ENCODE assay signal across 8 mouse cellular contexts in the genomic region with DNA sequence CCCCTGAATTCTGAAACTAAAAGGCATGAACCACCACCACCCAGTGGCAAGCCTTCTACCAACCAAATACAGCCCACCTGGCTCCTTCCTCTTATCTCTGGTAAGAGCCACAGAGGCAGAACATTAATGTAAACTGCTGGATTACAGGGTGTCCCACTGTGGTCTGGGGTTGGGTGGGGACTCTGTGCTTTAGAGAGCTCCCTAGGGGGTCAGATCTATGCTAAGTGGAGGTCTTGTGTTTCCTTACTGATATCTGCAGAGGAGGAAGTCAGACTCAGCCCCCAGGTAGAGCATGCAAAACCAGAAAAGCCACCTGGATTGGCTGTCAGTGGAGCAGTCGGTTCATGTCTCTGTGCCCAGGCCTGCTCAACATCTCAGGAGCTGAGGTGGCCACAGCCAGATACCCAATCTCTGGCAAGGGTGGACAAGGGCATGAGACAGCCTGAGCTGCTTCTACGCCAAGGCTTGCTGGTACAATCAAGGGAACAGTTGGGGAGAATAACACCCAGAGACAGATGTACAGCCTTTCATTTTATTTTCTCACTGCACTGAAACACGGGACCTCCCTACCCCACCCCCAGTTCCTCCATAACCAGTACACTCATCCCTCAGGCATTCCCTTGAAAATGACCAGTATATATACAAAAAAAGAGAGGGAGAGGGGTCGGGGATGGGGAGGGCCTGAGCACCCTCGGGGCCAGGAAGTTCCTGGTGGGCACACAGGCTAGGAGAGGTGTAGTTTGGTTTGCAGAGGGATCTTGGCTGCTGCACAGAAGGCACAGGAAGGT. TPM values are rescaled to one million over a fixed set of nuclear protein-coding genes. Genes with fewer than 3 reads are reported as not detected.
DNase-seq lines count a peak whose midpoint lies in the region; ATAC-seq and TF ChIP-seq lines count a peak whose summit lies in the region.

No protein-coding gene starts in this region.

- no peak for DNase-seq in heart, postnatal 0 days (ENCODE audit: low spot score)
- no peak for DNase-seq in heart, postnatal 25 days (ENCODE audit: low spot score)
- DNase-seq in urinary bladder, postnatal 14 days (ENCODE audit: low spot score): peak; percentile 63
- DNase-seq in urinary bladder, postnatal 4 days (ENCODE audit: low spot score in 2 of 2): no peak
- DNase-seq in left cerebral cortex, postnatal 14 days (ENCODE audit: low spot score in 2 of 2): no peak
- DNase-seq in cerebellum, adult 18-20 months: no peak
- no peak for DNase-seq in kidney, adult 11 months

- no peak for TF ChIP-seq CTCF in heart, postnatal 0 days (IDR thresholded peaks at IDR 0.05; ENCODE audit: low read depth)

- no peaks in the 10 kb centered on the region for H3K4me1 ChIP-seq in heart, postnatal 0 days (ENCODE audit: control insufficient read depth, insufficient read depth)
- peaks cover 25% of the 10 kb centered on the region for H3K4me1 ChIP-seq in liver, embryonic 12.5 days

- intact Hi-C loops in heart, postnatal 25 days (cut with DNase I): no loop called here
- intact Hi-C loops in left cerebral cortex, postnatal 14 days (cut with DNase I): no loop called here

- TF ChIP-seq EP300 in heart, postnatal 0 days (IDR thresholded peaks at IDR 0.05; ENCODE audit: low read depth): no peak

- no peak overlapping the region for H3K4me2 ChIP-seq in heart, postnatal 0 days (ENCODE audit: low read depth, low read length)
- peak overlapping the region; percentile 46; the same call in 1 of the 2 replicates for H3K4me2 ChIP-seq in liver, embryonic 12.5 days

- no peaks in the 10 kb centered on the region for H3K27me3 ChIP-seq in heart, postnatal 0 days (ENCODE audit: control insufficient read depth, insufficient read depth, low read length)
- H3K27me3 ChIP-seq in liver, embryonic 12.5 days (replicated peaks): no peaks in the 10 kb centered on the region

- no peaks in the 10 kb centered on the region for H3K9me3 ChIP-seq in heart, postnatal 0 days (replicated peaks; ENCODE audit: control insufficient read depth, low read length)
- H3K9me3 ChIP-seq in liver, embryonic 12.5 days (replicated peaks): no peaks in the 10 kb centered on the region

- H3K36me3 ChIP-seq in heart, postnatal 0 days (replicated peaks; ENCODE audit: control insufficient read depth, insufficient read depth, low read length): 0 out of 2 replicates have a peak, but pooled peaks cover 4% of the 10 kb centered on the region
- peaks cover 50% of the 10 kb centered on the region for H3K36me3 ChIP-seq in liver, embryonic 12.5 days

- H3K27ac ChIP-seq in heart, postnatal 0 days (ENCODE audit: low read depth): no peak overlapping the region
- peak overlapping the region; percentile 76 for H3K27ac ChIP-seq in liver, embryonic 12.5 days

- H3K9ac ChIP-seq in heart, postnatal 0 days (replicated peaks; ENCODE audit: low read depth, low read length): 0 out of 2 replicates have a peak overlapping the region, but pooled peaks have one; percentile 26
- peak overlapping the region; percentile 35; the same call in 1 of the 2 replicates for H3K9ac ChIP-seq in liver, embryonic 12.5 days

- no peak for ATAC-seq in heart, postnatal 0 days (ENCODE audit: insufficient read depth, low read depth)
- ATAC-seq in liver, embryonic 12.5 days: peak; percentile 14; the same call in 1 of the 2 replicates

- WGBS in heart, postnatal 0 days: 52% methylated on average over 5 of the region's 5 CpGs
- WGBS in liver, embryonic 12.5 days (ENCODE audit: insufficient replicate concordance): 33% methylated on average over 5 of the region's 5 CpGs

- H3K4me3 ChIP-seq in heart, postnatal 0 days (ENCODE audit: low read depth, low read length): no peak overlapping the region
- no peak overlapping the region for H3K4me3 ChIP-seq in liver, embryonic 12.5 days

RNA-seq across cellular contexts. Expression of a gene that starts 2.3 kb away (rescaled TPM):
- total RNA-seq in heart, postnatal 0 days (2014; rRNA removed; ENCODE audit: low replicate concordance): not detected in 2 replicates
- polyA plus RNA-seq in heart, postnatal 0 days (2015; fragmentation: Nextera tagmentation; extraction: Ambion mirVana): not detected in 2 replicates
- not detected for total RNA-seq in heart, postnatal 25 days (2021)
- polyA plus RNA-seq in liver, embryonic 12.5 days (2016; fragmentation: Nextera tagmentation; extraction: Ambion mirVana): not detected in 2 replicates
- not detected for total RNA-seq in left cerebral cortex, postnatal 14 days (2021)

RNA-seq across cellular contexts. Expression of a gene that starts 24.2 kb away (rescaled TPM):
- total RNA-seq in heart, postnatal 0 days (2014; rRNA removed; ENCODE audit: low replicate concordance): 44.7 and 64.3 TPM in 2 replicates
- polyA plus RNA-seq in heart, postnatal 0 days (2015; fragmentation: Nextera tagmentation; extraction: Ambion mirVana): 32.7 and 34.1 TPM in 2 replicates
- total RNA-seq in heart, postnatal 25 days (2021): 10 to 100 TPM in 1 of 2 experiments, 1 to 10 TPM in 1; 8.9 to 11.2 TPM
- 79.7 and 83.2 TPM in 2 replicates for polyA plus RNA-seq in liver, embryonic 12.5 days (2016; fragmentation: Nextera tagmentation; extraction: Ambion mirVana)
- total RNA-seq in left cerebral cortex, postnatal 14 days (2021): 1 to 10 TPM; 6.2 to 6.6 TPM

RNA-seq across cellular contexts. Expression of a gene that starts 27.5 kb away (rescaled TPM):
- 18.9 and 19.3 TPM in 2 replicates for total RNA-seq in heart, postnatal 0 days (2014; rRNA removed; ENCODE audit: low replicate concordance)
- polyA plus RNA-seq in heart, postnatal 0 days (2015; fragmentation: Nextera tagmentation; extraction: Ambion mirVana): 4.9 and 5.3 TPM in 2 replicates
- total RNA-seq in heart, postnatal 25 days (2021): 10 to 100 TPM; 27.5 to 32.8 TPM
- 37.7 and 38.5 TPM in 2 replicates for polyA plus RNA-seq in liver, embryonic 12.5 days (2016; fragmentation: Nextera tagmentation; extraction: Ambion mirVana)
- total RNA-seq in left cerebral cortex, postnatal 14 days (2021): 10 to 100 TPM; 14.5 to 17.4 TPM

RNA-seq across cellular contexts. Expression of a gene that starts 58.2 kb away (rescaled TPM):
- 12.0 and 16.0 TPM in 2 replicates for total RNA-seq in heart, postnatal 0 days (2014; rRNA removed; ENCODE audit: low replicate concordance)
- 9.2 and 10.2 TPM in 2 replicates for polyA plus RNA-seq in heart, postnatal 0 days (2015; fragmentation: Nextera tagmentation; extraction: Ambion mirVana)
- total RNA-seq in heart, postnatal 25 days (2021): 10 to 100 TPM; 20.6 to 22.4 TPM
- 17.4 and 19.4 TPM in 2 replicates for polyA plus RNA-seq in liver, embryonic 12.5 days (2016; fragmentation: Nextera tagmentation; extraction: Ambion mirVana)
- 10 to 100 TPM; 41.2 to 44.4 TPM for total RNA-seq in left cerebral cortex, postnatal 14 days (2021)
